Mouse (Mus musculus): ENCODE measurements around the gene Gm36864.
A peak's percentile ranks its signal among the peaks of the same experiment; 100 is the strongest.

The Gm36864 gene

GRCm38 (mm10) chr7:44257278-44257677 lies 21.3 kb downstream of the Gm36864 start, which contains the start of gene Acp4:
Acp4 (minus strand) TSS chr7:44257378.
- DNase-seq (ENCODE audit: low spot score in 2 of 2) = no peak

DNA sequence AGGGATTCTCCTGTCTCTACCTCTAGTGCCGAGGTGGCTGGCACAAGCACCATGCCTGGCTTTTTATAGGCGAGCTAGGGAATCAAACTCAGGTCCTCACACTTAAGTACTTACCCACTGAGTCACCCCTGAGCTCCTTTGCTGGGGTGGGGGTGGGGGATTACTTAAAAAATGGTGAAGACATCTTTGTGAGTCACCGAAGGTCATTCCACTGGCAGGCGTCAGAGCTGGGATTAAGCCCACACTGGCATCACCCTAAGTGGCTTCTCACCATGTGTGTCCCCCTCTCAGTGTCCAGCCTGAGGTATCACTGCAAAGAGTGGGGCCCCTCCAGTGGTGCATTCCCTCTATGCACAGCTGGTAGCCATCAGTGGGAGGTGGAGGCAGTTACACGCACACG lies 24.4 kb downstream of the Gm36864 start:
- no peak for DNase-seq (ENCODE audit: low spot score in 2 of 2)

DNA sequence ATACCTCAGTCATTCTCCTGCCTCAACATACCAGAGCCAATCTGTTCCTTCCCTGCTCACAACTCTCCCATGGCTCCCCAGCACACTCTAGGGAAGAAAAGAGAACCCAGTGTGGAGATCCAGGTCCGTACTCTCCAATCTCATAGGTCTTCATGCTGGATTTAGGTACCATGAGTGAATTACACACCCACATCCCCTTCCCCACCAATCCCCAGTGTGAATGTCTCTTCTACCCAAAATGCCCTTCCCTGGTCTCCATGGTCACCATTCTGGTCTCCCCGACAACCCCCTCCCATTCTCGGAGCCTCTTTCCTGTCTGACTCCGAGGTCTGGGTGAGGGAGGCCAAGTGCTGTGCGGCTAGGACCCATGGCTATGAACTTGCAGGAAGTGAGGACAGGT lies 25.2 kb downstream of the Gm36864 start, which contains the start of gene Gm15517:
Gene Gm15517 (plus strand): TSS at position 301 of the 400 bp plus-strand sequence.
- no peak for DNase-seq (ENCODE audit: low spot score in 2 of 2)

- DNase-seq (ENCODE audit: low spot score in 2 of 2) = peak; percentile 99 to 100
Measured at GRCm38 (mm10) chr7:44262791-44263643, 27.0 kb downstream of the Gm36864 start.

DNA sequence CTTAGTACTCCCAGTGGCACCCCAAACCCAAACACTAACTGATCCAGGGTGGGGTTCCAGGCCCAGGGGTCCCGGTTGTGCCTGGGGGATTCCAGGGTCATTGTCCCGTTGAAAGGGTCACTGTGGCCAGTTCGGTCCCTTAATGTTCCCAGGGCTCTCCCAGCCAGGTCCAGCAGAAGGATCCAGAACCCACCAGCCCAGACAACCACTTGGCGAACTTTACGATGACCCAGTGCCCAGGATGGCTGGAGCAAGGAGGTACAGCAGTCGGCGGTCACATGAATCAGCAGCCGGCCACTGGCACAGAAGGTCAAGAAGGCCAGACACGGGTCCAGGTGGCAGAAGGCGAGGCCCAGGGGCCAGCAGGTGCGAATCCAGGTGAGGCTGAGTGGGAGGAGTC lies 32.1 kb downstream of the Gm36864 start:
- DNase-seq (ENCODE audit: low spot score in 2 of 2) = no peak

GRCm38 (mm10) chr7:44269397-44269796 lies 33.4 kb downstream of the Gm36864 start:
- DNase-seq (ENCODE audit: low spot score in 2 of 2) = no peak

- no peak for DNase-seq (ENCODE audit: low spot score in 2 of 2)
Measured at GRCm38 (mm10) chr7:44271309-44271708, 35.3 kb downstream of the Gm36864 start.

DNA sequence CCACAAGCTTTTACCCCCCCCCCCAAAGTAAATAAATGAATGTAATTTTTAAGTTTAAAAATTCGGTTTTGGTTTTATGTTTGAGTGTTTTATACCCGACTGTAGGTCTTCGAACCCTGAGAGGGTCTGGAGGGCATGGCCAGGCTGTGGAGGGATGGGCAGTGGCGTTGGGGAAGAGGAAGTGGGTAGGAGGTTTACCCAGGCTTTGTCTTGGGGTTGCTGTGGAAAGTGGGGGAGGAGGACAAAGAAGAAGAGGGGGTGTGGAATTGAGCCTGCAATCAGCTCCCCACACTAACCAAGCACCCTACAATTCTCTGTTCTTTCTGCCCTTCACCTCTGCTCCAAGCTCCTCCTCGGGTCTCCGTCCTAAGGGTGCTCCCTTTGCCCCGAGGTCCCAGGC lies 36.6 kb downstream of the Gm36864 start:
- DNase-seq (ENCODE audit: low spot score in 2 of 2) = no peak

GRCm38 (mm10) chr7:44273446-44273845 lies 37.5 kb downstream of the Gm36864 start:
- no peak for DNase-seq (ENCODE audit: low spot score in 2 of 2)

GRCm38 (mm10) chr7:44274096-44274495 lies 38.1 kb downstream of the Gm36864 start:
- no peak for DNase-seq (ENCODE audit: low spot score in 2 of 2)

DNA sequence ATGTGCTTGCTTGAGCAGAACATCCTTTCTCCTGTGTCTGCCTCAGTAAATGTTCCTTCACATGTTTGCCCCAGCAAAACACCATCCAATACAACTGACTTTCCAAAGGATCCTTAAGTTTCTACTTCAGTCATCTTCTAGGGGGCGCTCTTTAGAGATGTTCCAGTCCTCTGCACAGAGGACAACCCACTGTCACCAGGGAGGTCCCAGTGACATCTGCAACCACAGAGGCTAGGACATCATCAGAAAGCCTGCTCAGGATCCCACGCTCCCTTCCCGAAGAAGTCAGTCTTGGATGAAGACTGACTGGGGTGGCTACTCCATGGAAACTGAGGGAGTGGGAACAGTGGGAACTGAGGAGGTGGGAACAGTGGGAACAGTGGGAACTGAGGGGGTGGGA lies 39.6 kb downstream of the Gm36864 start:
- DNase-seq (ENCODE audit: low spot score in 2 of 2) = no peak

DNA sequence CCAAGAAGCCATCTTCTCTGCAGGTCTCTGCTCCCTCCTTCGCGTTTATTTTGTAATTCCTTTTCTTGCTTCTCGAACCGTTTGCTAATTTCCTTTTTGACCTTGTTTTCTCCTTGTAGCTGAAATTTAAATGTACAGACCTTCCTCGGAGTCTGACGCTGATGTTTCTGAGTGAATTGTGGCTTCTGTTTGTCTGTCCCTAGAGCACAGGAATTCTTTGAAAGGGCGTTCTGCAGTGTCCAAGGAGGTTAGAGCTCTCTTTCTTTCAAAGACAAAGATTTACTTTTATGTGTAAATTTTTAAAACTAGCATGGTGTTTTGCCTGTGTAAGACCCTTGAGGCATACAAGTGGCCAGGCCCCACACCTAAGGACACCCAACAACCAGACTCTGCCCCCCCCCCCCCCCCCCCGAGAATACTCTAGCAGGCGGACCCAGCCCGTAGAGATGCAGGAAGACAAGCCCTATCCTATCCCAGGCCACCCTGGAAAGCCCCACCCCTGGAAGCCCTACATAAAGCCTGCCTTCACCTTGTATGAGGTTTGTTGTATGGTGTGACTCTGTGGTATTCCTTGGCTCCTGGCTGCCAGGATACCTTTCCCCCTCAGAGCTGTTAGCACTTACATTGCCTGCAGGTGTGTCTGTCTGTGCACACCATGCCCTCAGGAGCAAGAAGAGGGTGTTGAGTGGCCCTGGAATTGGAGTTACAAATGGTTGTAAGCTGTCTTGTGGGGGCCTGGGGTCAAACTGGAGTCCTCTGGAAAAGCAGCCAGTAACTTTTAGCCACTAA lies 40.7 kb downstream of the Gm36864 start:
- DNase-seq (ENCODE audit: low spot score in 2 of 2) = no peak

DNA sequence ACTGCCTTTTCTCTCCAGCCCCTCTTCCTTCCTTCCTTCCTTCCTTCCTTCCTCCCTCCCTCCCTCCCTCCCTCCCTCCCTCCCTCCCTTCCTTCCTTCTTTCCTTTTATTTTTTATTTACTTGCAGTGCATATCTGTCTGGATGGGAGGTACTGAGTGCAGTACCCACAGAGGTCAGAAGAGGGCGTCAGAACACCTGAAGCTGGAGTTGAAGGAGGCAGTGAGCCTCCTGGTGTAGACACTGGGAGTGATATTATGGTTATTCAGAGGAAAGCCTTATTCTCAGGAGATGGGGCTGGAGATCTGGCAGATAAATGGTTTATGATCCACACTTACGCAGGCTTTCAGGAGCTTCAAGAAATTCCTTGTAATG lies 41.3 kb downstream of the Gm36864 start:
- peak in 1 of 2 experiments; percentile 37 for DNase-seq (ENCODE audit: low spot score in 2 of 2)

DNA sequence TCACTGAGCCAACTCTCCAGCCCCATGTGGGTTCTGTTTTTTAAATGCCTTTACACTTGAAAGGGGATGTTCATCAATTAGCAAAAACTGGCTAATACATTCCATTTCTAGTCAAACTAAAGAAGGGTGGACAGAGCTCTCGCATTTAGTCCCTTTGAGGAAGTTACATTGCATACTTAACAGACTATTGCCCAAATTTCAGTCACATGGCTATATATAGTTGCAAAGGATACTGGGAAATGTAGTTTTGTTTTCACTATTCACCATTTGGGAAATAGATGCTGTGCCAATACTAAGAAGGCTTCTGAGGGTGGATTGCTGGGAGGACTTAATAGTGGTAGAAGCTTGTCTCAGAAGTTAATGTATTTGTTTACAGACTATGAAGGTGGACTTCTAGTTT lies 45.0 kb downstream of the Gm36864 start:
- DNase-seq (ENCODE audit: low spot score in 2 of 2) = no peak

GRCm38 (mm10) chr7:44281586-44281985 lies 45.6 kb downstream of the Gm36864 start:
- no peak for DNase-seq (ENCODE audit: low spot score in 2 of 2)

- no peak for DNase-seq (ENCODE audit: low spot score in 2 of 2)
Measured at GRCm38 (mm10) chr7:44287760-44288159, 51.8 kb downstream of the Gm36864 start.

DNA sequence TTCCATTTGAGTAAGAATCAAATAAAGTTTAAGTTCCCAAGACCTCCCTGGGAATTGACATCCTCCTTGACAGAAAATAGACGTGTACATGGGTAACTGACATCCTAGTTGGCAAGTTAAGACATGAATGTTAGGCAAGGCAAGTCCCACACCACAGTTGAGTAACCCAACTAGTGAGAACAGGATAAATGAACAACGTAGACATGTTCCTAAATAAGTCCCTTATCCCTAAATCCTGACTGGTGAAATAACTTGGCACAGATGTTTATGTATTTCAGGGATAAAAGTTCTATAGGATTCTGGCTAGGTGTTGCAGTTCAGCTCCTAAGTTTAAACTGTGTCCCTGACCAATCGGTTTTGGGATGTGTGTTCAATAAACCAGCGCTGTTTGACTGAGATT lies 55.0 kb downstream of the Gm36864 start:
- no peak for DNase-seq (ENCODE audit: low spot score in 2 of 2)

DNA sequence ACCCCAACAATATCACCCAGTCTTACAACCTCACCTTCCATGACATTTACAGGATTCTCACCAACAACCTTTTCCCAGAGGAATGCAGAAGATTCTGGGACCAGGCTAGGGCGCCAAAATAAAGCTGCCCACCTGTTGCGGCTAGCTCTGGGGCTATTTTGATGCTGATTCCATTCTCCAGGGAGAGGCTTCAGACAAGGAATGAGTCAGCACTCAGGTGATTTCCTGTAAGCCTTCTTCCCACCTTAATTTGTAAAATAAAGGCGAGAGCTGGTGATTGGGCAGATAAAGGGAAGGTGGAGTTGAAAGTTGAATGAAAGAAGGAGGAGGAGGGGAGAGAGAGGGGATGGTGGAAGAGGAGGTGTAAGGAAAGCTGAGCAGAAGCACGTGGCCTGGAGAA lies 55.4 kb downstream of the Gm36864 start:
- no peak for DNase-seq (ENCODE audit: low spot score in 2 of 2)

Measured in frontal cortex, postnatal 25 days (tissue).